Mouse (Mus musculus) left cerebral cortex, postnatal 25 days (tissue): ENCODE results near the gene Itga2b. TPM values are rescaled to one million over a fixed set of nuclear protein-coding genes. Genes with fewer than 3 reads are reported as not detected.

Experiments used
- DNase-seq, 2 experiments: peaks; one replicate each; pipeline ENCODE4 v3.0.0; 2022; ENCODE audit warnings: low spot score in 2 of 2, mixed read lengths in 1 of 2
- intact Hi-C: fragments of 180-260 bp; cut with DNase I; formaldehyde crosslinking; loops from one replicate; pipeline ENCODE4 v1.15.1; 2025
- total RNA-seq, 2 experiments: library from RNA; stranded (reverse); gene quantifications; 2 replicates each; pipeline ENCODE4 v1.2.3; 2021

Gene Itga2b
- 1 to 10 TPM; 2.2 to 3.5 TPM for total RNA-seq

- DNase-seq = no peak
- intact Hi-C loops = no loop called here
Observed at GRCm38 (mm10) chr11:102469648-102470357, at the start of gene Itga2b. Gene Itga2b, minus strand, starts transcription at chr11:102470122.

- no peak for DNase-seq
- intact Hi-C loops = no loop called here
Observed at GRCm38 (mm10) chr11:102514793-102515424, 45.0 kb upstream of the Itga2b start.

DNA sequence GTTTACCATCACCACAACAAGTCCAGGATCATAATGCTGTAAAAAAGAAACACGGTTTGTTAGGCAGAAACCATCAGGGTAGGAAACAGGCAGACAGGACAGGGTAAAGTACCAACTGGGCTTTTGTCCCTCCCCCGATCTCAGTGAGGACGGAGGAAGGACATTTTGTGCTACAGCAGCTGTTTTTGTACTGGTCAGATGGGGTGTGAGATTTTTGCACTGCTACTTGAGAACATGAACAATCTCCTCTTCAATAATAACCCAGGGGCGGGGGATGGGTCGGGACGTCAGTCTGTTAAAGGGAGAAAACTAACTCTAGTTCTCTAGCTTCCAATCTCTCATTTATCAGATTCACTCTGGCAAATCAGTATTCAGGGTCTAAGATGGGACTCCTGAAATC is 40.3 kb upstream of the Itga2b start:
- DNase-seq = peak in 1 of 2 experiments; percentile 9
- intact Hi-C loops = no loop called here

DNA sequence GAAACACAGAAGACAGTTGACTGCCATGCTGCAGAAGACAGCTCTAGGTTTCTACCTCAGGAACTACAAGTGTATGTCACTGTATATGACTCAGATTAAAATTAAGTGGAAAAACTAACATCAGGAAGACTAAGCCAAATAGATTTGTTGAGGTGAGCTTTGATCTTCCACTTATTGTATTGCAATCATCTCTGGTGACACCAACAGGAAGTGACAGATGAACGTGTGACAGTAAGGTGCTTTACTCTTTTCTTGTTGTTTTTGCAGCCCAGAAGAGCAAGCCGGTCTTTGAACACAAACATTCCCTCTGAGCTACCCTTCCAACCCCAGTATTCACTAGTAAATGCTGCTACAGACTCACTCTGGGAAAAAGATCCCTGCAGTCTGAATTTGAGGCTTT is 26.8 kb upstream of the Itga2b start:
- DNase-seq = no peak
- intact Hi-C loops = no loop called here

GRCm38 (mm10) chr11:102496206-102496605 is 26.3 kb upstream of the Itga2b start:
- no peak for DNase-seq
- intact Hi-C loops = no loop called here

DNA sequence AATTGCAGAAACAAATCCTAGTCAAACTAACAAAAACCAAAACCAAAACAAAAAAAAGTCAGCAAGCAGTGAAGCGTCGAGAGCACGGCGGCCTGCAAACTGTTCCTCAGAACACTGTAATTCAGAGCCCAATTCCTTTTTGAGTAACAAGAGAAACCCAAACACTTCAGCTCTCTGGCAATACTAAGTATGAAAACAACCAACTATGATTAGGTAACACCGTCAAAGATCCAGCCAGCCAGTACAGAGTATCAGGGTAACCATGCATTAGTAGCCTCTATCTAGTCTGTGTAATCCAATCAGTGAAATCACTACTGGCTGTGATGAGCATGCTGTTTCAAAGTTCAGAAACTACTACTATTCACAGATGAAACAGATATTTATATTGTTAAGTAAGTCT is 25.8 kb upstream of the Itga2b start:
- no peak for DNase-seq
- intact Hi-C loops = no loop called here

DNA sequence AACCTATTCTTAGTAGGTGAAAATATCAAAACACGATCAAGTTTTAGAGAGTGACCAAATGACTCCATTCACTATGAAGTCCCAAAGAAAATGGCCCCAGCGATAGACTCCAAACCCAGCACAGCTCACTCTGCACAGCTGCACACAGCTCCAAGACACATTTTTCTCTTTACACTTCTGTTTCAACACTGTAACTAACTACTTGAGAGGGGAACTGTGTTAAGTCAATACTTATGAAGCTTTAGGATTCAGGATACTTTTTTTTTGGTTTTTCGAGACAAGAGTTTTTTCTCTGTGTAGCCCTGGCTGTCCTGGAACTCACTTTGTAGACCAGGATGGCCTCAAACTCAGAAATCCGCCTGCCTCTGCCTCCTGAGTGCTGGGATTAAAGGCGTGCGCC is 25.2 kb upstream of the Itga2b start:
- intact Hi-C loops = no loop called here

GRCm38 (mm10) chr11:102494063-102494650 is 24.2 kb upstream of the Itga2b start:
- DNase-seq = no peak
- intact Hi-C loops = no loop called here

More for the DNA sequence above, 25.2 kb upstream of the Itga2b start:
- DNase-seq = no peak

GRCm38 (mm10) chr11:102493241-102493640 is 23.3 kb upstream of the Itga2b start:
- DNase-seq = no peak
- intact Hi-C loops = no loop called here

- DNase-seq = no peak
- intact Hi-C loops = loop anchor here (5.0 kb wide), 1 partner anchor 69 kb away; the partner anchor contains the start of gene Gpatch8
Observed at GRCm38 (mm10) chr11:102487901-102488300, 18.0 kb upstream of the Itga2b start.

DNA sequence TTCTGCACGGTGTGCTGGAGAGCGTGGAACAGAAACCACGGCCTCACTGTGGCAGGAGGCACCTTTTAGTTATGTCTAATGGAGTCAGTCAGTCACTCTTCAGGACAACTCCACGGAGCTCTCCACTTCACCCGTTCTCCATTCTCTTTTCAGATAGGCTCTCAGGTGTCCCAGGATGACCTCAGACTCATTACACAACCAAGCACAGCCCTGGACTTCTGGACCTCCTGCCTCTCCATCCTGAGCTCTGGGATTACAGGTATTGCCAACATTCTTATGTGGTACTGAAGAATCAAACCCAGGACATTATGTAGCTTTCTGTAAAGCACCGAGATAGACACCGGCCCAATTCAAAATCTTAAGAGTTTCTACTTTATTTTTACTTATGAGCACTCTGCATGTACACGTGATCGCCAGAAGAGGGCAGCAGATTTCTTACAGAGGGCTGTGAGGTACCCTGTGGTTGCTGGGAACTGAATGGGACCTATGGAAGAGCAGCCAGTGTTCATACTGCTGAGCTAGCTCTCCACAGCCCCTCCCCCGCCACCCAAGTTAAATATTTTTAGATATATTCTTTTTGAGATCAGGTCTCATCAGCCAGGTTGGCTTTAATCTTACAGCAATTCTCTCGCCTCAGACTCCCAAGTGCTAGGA is 16.9 kb upstream of the Itga2b start:
- DNase-seq = peak; percentile 56 to 77
- intact Hi-C loops = loop anchor here (5.0 kb wide), 1 partner anchor 70 kb away; the partner anchor contains the start of gene Gpatch8

GRCm38 (mm10) chr11:102481779-102482178 is 11.9 kb upstream of the Itga2b start:
- intact Hi-C loops = loop anchor here (2.0 kb wide), 1 partner anchor 167 kb away; no protein-coding TSS in a partner anchor
- peak in 1 of 2 experiments; percentile 50 for DNase-seq

- no peak for DNase-seq
- intact Hi-C loops = no loop called here
Observed at GRCm38 (mm10) chr11:102480897-102481296, 11.0 kb upstream of the Itga2b start.

DNA sequence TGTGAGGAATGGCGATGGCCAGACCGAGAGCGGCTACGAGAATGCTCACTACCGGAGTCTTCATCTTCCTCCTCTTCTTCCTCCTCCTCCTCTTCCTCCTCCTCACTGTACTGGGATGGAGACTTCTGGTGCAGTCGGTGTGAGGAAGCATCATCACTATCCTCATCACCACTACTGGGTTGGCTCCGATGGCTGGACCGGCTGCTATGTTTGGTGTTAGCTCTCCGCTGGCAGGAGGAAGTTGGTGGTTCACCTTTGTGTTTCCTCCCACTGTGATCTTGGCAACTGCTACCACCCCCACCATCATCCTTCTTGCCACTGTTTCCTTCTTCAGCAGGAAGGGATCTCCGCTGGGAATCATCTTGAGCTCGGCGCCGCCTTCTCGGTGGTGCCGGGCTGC is 10.2 kb upstream of the Itga2b start:
- DNase-seq = no peak
- intact Hi-C loops = no loop called here

GRCm38 (mm10) chr11:102479581-102479980 is 9.7 kb upstream of the Itga2b start:
- DNase-seq = no peak
- intact Hi-C loops = no loop called here

DNA sequence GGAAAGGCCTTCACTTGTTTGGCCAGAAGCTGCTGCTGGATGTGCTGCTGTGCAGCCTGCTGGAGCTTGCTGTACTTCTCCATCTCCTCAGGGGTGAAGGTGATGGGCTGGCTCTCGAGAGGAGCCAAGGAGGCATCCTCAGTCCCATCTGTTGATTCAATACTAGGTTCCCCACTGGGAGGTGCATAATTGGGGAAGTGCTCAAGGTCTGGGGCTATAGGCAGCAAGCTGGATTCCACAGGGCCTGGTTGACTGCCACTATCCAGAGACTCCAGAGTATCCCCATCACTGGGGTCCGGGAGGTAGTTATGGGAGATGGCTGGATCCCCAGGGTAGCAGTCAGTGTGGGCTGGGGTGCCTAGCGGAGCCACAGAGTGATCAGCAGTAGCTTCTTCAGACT is 8.7 kb upstream of the Itga2b start:
- no peak for DNase-seq
- intact Hi-C loops = no loop called here

- no peak for DNase-seq
- intact Hi-C loops = no loop called here
Observed at GRCm38 (mm10) chr11:102475027-102475426, 5.1 kb upstream of the Itga2b start.

DNA sequence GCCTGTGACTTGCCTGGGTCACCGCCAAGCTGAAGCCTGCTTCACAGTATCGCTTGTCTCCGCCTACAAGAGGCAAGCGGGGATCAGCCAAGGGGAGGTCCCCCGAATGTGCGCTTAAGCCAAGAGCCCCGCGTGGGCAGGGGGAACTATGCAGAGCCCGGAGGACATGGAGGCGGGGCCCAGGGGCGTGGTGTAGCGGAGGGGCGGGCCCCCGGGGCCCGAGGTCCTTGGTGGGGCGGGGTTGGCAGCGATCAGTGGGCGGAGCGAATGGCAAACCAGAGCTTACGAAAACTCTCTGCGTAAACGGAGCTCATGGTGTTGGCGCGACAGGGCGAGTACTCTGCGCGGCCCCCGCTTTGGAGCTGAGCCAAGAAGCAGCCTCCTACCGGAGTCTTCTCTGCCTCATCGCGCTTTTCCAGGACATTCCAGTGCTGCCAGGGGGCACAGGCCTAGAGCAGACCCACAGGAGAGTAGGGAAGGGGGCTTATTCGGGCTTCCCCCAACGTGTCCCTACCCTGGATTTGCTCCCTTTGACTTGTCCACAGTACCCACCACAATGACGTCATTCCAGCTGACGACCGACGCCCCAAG is 2.8 kb downstream of the Itga2b start:
- intact Hi-C loops = no loop called here
- DNase-seq = peak; percentile 90 to 95

DNA sequence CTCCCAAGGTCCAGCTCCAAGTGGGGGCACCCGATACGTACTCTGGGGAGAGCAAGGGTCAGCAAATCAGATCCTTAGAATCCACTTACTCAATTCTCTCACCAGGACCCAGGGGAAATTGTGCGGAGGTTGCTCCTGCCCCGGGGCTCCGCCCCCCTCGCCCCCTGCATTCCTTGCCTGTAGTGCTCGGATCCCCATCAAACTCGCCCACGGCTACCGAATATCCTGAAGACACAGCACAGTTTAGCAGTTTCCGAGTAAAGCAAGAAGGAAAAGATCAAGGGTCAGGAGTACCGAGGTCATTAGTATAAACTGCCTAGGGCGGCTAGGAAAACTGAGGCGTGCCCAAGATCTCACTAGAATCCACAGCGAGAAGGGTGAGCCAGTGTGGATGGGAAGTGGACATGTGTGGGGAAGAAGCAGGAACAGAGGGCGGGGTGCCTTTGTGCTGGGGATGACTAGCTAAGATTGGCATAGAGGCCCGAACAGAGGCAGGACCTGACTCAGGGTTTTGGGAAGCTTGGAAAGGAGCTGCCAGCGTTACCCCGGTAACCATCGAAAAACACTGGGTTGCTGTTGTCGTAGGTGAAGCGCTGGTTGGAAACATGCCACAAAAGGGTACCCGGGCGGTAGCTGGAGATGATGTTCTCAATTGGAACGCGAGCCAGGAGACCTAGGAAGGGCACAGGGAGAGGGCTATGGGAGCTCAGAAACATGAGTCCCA is 4.0 kb downstream of the Itga2b start:
- peak; percentile 69 to 84 for DNase-seq
- intact Hi-C loops = no loop called here
